Mouse (Mus musculus): ENCODE data around the gene Otud5. TPM values are rescaled to one million over a fixed set of nuclear protein-coding genes. Genes with fewer than 3 reads are reported as not detected.

Otud5 gene
- total and polyA plus RNA-seq, 2 experiments from 2014 or later: 37.0 to 61.2 TPM

- H3K27ac ChIP-seq (ENCODE audit: low read depth, low read length): no peak overlapping the region
- H3K27me3 ChIP-seq (ENCODE audit: insufficient read depth, low read length): no peaks in the 10 kb centered on the region
Observed at GRCm38 (mm10) chrX:7868506-7868905, 27.3 kb downstream of the Otud5 start.

DNA sequence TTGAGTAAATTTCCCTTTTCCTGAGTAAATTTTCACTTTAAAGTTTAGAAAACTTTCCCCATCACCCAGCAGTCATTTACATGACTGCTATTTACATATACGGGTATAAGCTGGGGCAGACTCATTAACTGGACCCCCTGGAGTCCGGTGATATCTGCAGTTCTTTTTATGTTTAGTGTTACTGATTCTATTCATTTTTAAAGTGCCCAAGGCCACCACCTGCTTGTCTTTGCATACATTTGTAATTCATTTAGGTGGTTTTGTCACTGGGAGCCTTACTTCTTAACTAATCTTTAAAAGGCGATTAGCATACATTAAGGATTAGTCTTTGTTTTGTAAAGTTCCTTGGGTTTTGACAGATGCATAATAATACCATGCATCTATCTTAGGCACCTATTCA is 28.7 kb downstream of the Otud5 start:
- H3K9ac ChIP-seq (replicated peaks; ENCODE audit: low read length, poor library complexity, severe bottlenecking): no peak overlapping the region
- no peak for TF ChIP-seq CTCF (IDR thresholded peaks at IDR 0.05)
- no peak overlapping the region for H3K27ac ChIP-seq (ENCODE audit: low read depth, low read length)
- 21% methylated on average over 3 of the region's 3 CpGs for WGBS
- no peaks in the 10 kb centered on the region for H3K27me3 ChIP-seq (ENCODE audit: insufficient read depth, low read length)
- ATAC-seq (ENCODE audit: low FRiP score) (no peak), DNase-seq (ENCODE audit: low spot score) (no peak)
- no peaks in the 10 kb centered on the region for H3K9me3 ChIP-seq (ENCODE audit: low read length)
- no peaks in the 10 kb centered on the region for H3K4me1 ChIP-seq (ENCODE audit: insufficient read depth, low read length)
- H3K4me2 ChIP-seq (ENCODE audit: low read depth, low read length, poor library complexity, severe bottlenecking): no peak overlapping the region
- H3K36me3 ChIP-seq (ENCODE audit: insufficient read depth, low read length): peaks cover 12% of the 10 kb centered on the region; the same call in 1 of the 2 replicates
- H3K4me3 ChIP-seq (ENCODE audit: low read depth, low read length): no peak overlapping the region

More at GRCm38 (mm10) chrX:7868506-7868905, 27.3 kb downstream of the Otud5 start:
- no peaks in the 10 kb centered on the region for H3K4me1 ChIP-seq (ENCODE audit: insufficient read depth, low read length)
- DNase-seq (ENCODE audit: low spot score) (no peak), ATAC-seq (ENCODE audit: low FRiP score) (no peak)
- WGBS: 39% methylated on average over 2 of the region's 2 CpGs
- peaks cover 7% of the 10 kb centered on the region; the same call in 1 of the 2 replicates for H3K36me3 ChIP-seq (ENCODE audit: insufficient read depth, low read length)
- no peak overlapping the region for H3K4me3 ChIP-seq (ENCODE audit: low read depth, low read length)
- H3K9ac ChIP-seq (replicated peaks; ENCODE audit: low read length, poor library complexity, severe bottlenecking): no peak overlapping the region
- H3K9me3 ChIP-seq (ENCODE audit: low read length): no peaks in the 10 kb centered on the region
- no peak for TF ChIP-seq CTCF (IDR thresholded peaks at IDR 0.05)
- no peak overlapping the region for H3K4me2 ChIP-seq (ENCODE audit: low read depth, low read length, poor library complexity, severe bottlenecking)

GRCm38 (mm10) chrX:7878007-7878419 is 36.8 kb downstream of the Otud5 start, which contains the start of gene Pim2:
TSS of gene Pim2 (plus strand) at chrX:7878262.
- H3K9me3 ChIP-seq (ENCODE audit: low read length): no peaks in the 10 kb centered on the region
- H3K36me3 ChIP-seq (ENCODE audit: insufficient read depth, low read length): 0 out of 2 replicates have a peak, but pooled peaks cover 7% of the 10 kb centered on the region
- DNase-seq (ENCODE audit: low spot score) (peak; percentile 87), ATAC-seq (ENCODE audit: low FRiP score) (peak; percentile 86)
- peak within 1 kb of the TSS; percentile 55 for H3K9ac ChIP-seq (replicated peaks; ENCODE audit: low read length, poor library complexity, severe bottlenecking)
- TF ChIP-seq CTCF (IDR thresholded peaks at IDR 0.05): peak; percentile 15; the same call in 1 of the 2 replicates
- no peaks in the 10 kb centered on the region for H3K27me3 ChIP-seq (ENCODE audit: insufficient read depth, low read length)
- H3K27ac ChIP-seq (ENCODE audit: low read depth, low read length): peak within 1 kb of the TSS; percentile 51
- peak within 1 kb of the TSS; percentile 58 for H3K4me2 ChIP-seq (ENCODE audit: low read depth, low read length, poor library complexity, severe bottlenecking)
- H3K4me3 ChIP-seq (ENCODE audit: low read depth, low read length): peak within 1 kb of the TSS; percentile 51
- whole genome bisulfite sequencing: 23% methylated on average over 27 of the region's 38 CpGs
- no peaks in the 10 kb centered on the region for H3K4me1 ChIP-seq (ENCODE audit: insufficient read depth, low read length)

DNA sequence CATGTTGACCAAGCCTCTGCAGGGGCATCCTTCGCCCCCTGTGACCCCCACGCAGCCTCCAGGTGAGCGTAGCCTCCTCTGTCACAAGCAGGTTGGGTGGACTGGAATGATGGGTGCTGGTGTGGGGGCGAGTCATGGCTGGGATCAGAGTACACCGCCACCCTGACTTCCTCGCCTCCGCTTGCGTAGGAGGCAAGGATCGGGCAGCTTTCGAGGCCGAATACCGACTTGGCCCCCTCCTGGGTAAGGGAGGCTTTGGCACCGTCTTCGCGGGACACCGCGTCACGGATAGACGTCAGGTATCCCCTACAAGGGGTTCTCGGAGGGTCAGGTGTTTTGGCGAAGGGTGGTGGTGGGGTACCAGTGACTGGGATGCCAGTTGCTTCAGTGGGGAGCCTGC is 37.3 kb downstream of the Otud5 start:
- Histone ChIP-seq H3K4me1 (ENCODE audit: insufficient read depth, low read length) (no peaks in the 10 kb centered on the region), H3K27ac (ENCODE audit: low read depth, low read length) (peak overlapping the region; percentile 32; the same call in 1 of the 2 replicates), H3K27me3 (ENCODE audit: insufficient read depth, low read length) (no peaks in the 10 kb centered on the region), H3K36me3 (ENCODE audit: insufficient read depth, low read length) (0 out of 2 replicates have a peak, but pooled peaks cover 6% of the 10 kb centered on the region), H3K4me2 (ENCODE audit: low read depth, low read length, poor library complexity, severe bottlenecking) (peak overlapping the region; percentile 58), H3K9me3 (ENCODE audit: low read length) (no peaks in the 10 kb centered on the region), H3K4me3 (ENCODE audit: low read depth, low read length) (peak overlapping the region; percentile 51), H3K9ac (replicated peaks; ENCODE audit: low read length, poor library complexity, severe bottlenecking) (peak overlapping the region; percentile 55)
- TF ChIP-seq CTCF (IDR thresholded peaks at IDR 0.05): no peak
- WGBS: 20% methylated on average over 21 of the region's 21 CpGs
- DNase-seq (ENCODE audit: low spot score) (no peak), ATAC-seq (ENCODE audit: low FRiP score) (peak; percentile 28; the same call in 1 of the 2 replicates)

DNA sequence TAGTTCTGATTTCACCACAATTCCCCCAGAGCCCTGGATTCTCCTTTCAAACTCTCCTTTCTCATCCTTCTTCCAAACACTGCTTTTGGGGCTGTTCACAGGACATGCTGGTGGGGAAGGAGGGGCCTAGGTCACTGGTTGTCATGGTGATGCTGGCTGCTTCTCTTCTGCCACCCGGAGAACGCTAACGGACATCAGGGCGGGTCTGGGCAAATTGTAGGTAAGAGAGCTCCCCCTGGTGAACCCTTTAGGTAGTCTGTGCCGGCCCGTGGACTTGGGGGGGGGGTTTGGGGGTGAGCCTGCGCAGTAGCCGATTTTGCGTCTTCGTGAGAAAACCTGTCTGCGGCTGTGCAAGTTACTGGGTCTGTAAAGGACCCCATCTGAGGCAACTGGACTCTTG is 38.7 kb downstream of the Otud5 start:
- peak overlapping the region; percentile 51 for H3K4me3 ChIP-seq (ENCODE audit: low read depth, low read length)
- no peaks in the 10 kb centered on the region for H3K27me3 ChIP-seq (ENCODE audit: insufficient read depth, low read length)
- no peak overlapping the region for H3K27ac ChIP-seq (ENCODE audit: low read depth, low read length)
- WGBS: 18% methylated on average over 11 of the region's 11 CpGs
- ATAC-seq (ENCODE audit: low FRiP score) (peak; percentile 53), DNase-seq (ENCODE audit: low spot score) (peak; percentile 84)
- H3K36me3 ChIP-seq (ENCODE audit: insufficient read depth, low read length): no peaks in the 10 kb centered on the region
- H3K9ac ChIP-seq (replicated peaks; ENCODE audit: low read length, poor library complexity, severe bottlenecking): no peak overlapping the region
- TF ChIP-seq CTCF (IDR thresholded peaks at IDR 0.05): peak; percentile 71
- no peaks in the 10 kb centered on the region for H3K4me1 ChIP-seq (ENCODE audit: insufficient read depth, low read length)
- no peaks in the 10 kb centered on the region for H3K9me3 ChIP-seq (ENCODE audit: low read length)
- peak overlapping the region; percentile 58 for H3K4me2 ChIP-seq (ENCODE audit: low read depth, low read length, poor library complexity, severe bottlenecking)

DNA sequence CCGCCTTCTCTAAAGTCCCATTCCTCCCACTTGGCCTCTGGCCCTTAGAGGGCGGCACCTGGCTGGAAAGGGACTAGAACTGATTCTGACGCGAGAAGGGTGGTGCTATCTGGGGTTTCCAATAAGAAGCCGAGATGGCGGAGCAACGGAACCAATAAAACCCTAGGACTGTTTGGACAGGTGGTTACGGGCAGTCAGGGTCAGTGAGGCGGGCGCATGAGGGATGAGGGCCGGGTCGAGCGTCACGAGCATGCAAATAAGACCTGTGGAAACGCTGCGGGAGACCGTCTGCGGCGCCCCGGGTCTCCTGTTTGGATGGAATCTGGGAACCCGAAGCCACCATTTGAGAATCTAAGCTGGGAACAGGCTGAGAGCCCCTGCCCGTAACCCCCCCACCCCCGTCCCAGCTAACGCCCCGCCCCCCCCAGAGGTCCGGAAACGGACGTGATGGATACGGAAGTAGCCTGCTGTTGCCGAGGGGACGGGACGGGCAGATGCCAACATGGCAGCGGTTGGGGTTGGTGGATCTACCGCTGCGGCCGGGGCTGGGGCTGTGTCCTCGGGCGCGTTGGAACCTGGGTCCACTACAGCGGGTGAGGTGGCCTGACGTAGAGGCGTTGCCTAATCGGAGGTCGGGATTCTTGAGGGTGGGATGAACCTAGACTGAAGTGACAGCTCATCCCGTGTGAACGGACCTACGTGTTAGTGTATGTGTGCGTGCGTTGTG is 42.8 kb downstream of the Otud5 start, which contains the start of gene Slc35a2:
Slc35a2 (plus strand) TSS at position 188 of the 727 bp plus-strand sequence.
- peak; percentile 89 for ATAC-seq (ENCODE audit: low FRiP score)
- Histone ChIP-seq H3K27me3 (ENCODE audit: insufficient read depth, low read length) (no peaks in the 10 kb centered on the region), H3K9me3 (ENCODE audit: low read length) (no peaks in the 10 kb centered on the region), H3K4me1 (ENCODE audit: insufficient read depth, low read length) (no peaks in the 10 kb centered on the region), H3K9ac (replicated peaks; ENCODE audit: low read length, poor library complexity, severe bottlenecking) (peak within 1 kb of the TSS; percentile 50), H3K4me2 (ENCODE audit: low read depth, low read length, poor library complexity, severe bottlenecking) (peak within 1 kb of the TSS; percentile 55), H3K27ac (ENCODE audit: low read depth, low read length) (peak within 1 kb of the TSS; percentile 82), H3K36me3 (ENCODE audit: insufficient read depth, low read length) (no peaks in the 10 kb centered on the region), H3K4me3 (ENCODE audit: low read depth, low read length) (peak within 1 kb of the TSS; percentile 49)
- peak; percentile 93 for DNase-seq (ENCODE audit: low spot score)
- TF ChIP-seq CTCF (IDR thresholded peaks at IDR 0.05): peak; percentile 54
- WGBS: 17% methylated on average over 42 of the region's 49 CpGs
